ENCODE assay signal across 28 mouse cellular contexts in the genomic region with DNA sequence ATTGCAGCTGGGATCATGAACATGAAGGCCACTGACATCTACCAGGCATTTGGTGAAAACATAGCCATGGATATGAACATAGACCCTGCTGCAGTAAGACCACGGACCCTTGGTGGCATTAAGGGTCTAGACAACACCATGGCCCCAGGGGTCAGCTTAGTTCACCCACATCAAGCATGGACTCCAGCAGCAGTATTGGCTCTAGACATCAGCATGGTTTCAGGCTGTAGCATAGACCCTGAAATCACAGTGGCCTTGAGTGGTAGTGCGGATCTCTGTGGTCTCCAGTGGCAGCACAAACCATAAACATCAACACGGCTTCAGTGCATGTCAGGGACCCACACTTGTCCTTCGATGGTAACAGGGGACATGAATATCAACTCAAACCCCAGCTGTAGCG. TPM values are rescaled to one million over a fixed set of nuclear protein-coding genes. Genes with fewer than 3 reads are reported as not detected.
DNase-seq lines count a peak whose midpoint lies in the region; ATAC-seq and TF ChIP-seq lines count a peak whose summit lies in the region.
"Had no signal": no experiment of that assay in that cellular context is flagged by ENCODE, and none has a peak within 500 bp of the region (broad histone marks: within the 10 kb centered on the region; RNA-seq: fewer than 3 reads in every experiment).

No protein-coding gene starts in this region.

- H3K27ac ChIP-seq in embryonic facial prominence, embryonic 13.5 days: no peak overlapping the region
- peak overlapping the region; percentile 50 for H3K27ac ChIP-seq in olfactory bulb, adult 2 months (ENCODE audit: insufficient read depth, low read depth, low read length)
- H3K27ac ChIP-seq: embryonic facial prominence, embryonic 12.5 days; embryonic facial prominence, embryonic 15.5 days; forebrain, embryonic 10.5 days; forebrain, embryonic 12.5 days had no signal

- ATAC-seq in megakaryocyte, adult 5-6 weeks (ENCODE audit: poor library complexity, severe bottlenecking): no peak
- 0 out of 2 replicates have a peak, but pooled peaks have one; percentile 6 for ATAC-seq in embryonic facial prominence, embryonic 13.5 days (ENCODE audit: insufficient number of reproducible peaks, insufficient read depth, low FRiP score, low TSS enrichment, low read depth)
- ATAC-seq: forebrain, embryonic 14.5 days; forebrain, embryonic 16.5 days had no signal

- H3K4me3 ChIP-seq in megakaryocyte, embryonic 14.5 days (replicated peaks): peak overlapping the region; percentile 26
- H3K4me3 ChIP-seq in embryonic facial prominence, embryonic 13.5 days: no peak overlapping the region
- no peak overlapping the region for H3K4me3 ChIP-seq in olfactory bulb, adult 2 months (ENCODE audit: insufficient read depth, low read depth, low read length)
- H3K4me3 ChIP-seq: embryonic facial prominence, embryonic 12.5 days; embryonic facial prominence, embryonic 15.5 days; erythroblast, embryonic 14.5 days; forebrain, embryonic 10.5 days; forebrain, embryonic 12.5 days had no signal

- intact Hi-C loops in heart, postnatal 10 days (cut with DNase I): no loop called here

- WGBS in embryonic facial prominence, embryonic 13.5 days: 96% methylated on average over 5 of the region's 5 CpGs
- 98% methylated on average over 5 of the region's 5 CpGs for WGBS in olfactory bulb, adult 2 months

- H3K4me1 ChIP-seq in megakaryocyte, embryonic 14.5 days: no peaks in the 10 kb centered on the region
- no peaks in the 10 kb centered on the region for H3K4me1 ChIP-seq in embryonic facial prominence, embryonic 13.5 days
- peaks cover 6% of the 10 kb centered on the region for H3K4me1 ChIP-seq in olfactory bulb, adult 2 months (ENCODE audit: control insufficient read depth, insufficient read depth, low read length)
- H3K4me1 ChIP-seq: embryonic facial prominence, embryonic 12.5 days; embryonic facial prominence, embryonic 15.5 days; forebrain, embryonic 10.5 days; forebrain, embryonic 12.5 days had no signal

- peaks cover 21% of the 10 kb centered on the region for H3K9me3 ChIP-seq in megakaryocyte, embryonic 14.5 days
- H3K9me3 ChIP-seq in embryonic facial prominence, embryonic 13.5 days: no peaks in the 10 kb centered on the region
- H3K9me3 ChIP-seq: embryonic facial prominence, embryonic 12.5 days; embryonic facial prominence, embryonic 15.5 days; forebrain, embryonic 10.5 days; forebrain, embryonic 12.5 days had no signal

- no peaks in the 10 kb centered on the region for H3K27me3 ChIP-seq in megakaryocyte, embryonic 14.5 days (replicated peaks)
- no peaks in the 10 kb centered on the region for H3K27me3 ChIP-seq in embryonic facial prominence, embryonic 13.5 days
- H3K27me3 ChIP-seq: embryonic facial prominence, embryonic 12.5 days; embryonic facial prominence, embryonic 15.5 days; forebrain, embryonic 12.5 days had no signal

- H3K9ac ChIP-seq in embryonic facial prominence, embryonic 13.5 days: no peak overlapping the region
- H3K9ac ChIP-seq: embryonic facial prominence, embryonic 12.5 days; embryonic facial prominence, embryonic 15.5 days; forebrain, embryonic 12.5 days had no signal

- no peak for TF ChIP-seq POLR2A in olfactory bulb, adult 2 months (IDR thresholded peaks at IDR 0.05; ENCODE audit: insufficient read depth, low read depth, low read length)

- H3K36me3 ChIP-seq in megakaryocyte, embryonic 14.5 days (replicated peaks; ENCODE audit: low read length): no peaks in the 10 kb centered on the region
- H3K36me3 ChIP-seq in embryonic facial prominence, embryonic 13.5 days: no peaks in the 10 kb centered on the region
- H3K36me3 ChIP-seq: embryonic facial prominence, embryonic 12.5 days; embryonic facial prominence, embryonic 15.5 days; forebrain, embryonic 10.5 days; forebrain, embryonic 12.5 days had no signal

- TF ChIP-seq CTCF in olfactory bulb, adult 2 months (IDR thresholded peaks at IDR 0.05; ENCODE audit: insufficient read depth, low read depth, low read length): no peak

- peak; percentile 52 for DNase-seq in heart, adult 11 months
- DNase-seq in heart, postnatal 10 days: no peak
- no peak for DNase-seq in cerebellum, postnatal 14 days
- DNase-seq: adrenal gland, adult 2 months; adrenal gland, postnatal 10 days; adrenal gland, postnatal 25 days; cerebellum, adult 11 months; cerebellum, adult 18-20 months; cerebellum, adult 8-10 months; cerebellum, adult 9-11 months; cerebellum, postnatal 25 days had no signal

- H3K4me2 ChIP-seq in embryonic facial prominence, embryonic 13.5 days: no peak overlapping the region
- H3K4me2 ChIP-seq: embryonic facial prominence, embryonic 12.5 days; embryonic facial prominence, embryonic 15.5 days; forebrain, embryonic 12.5 days had no signal

RNA-seq across cellular contexts. Expression of a gene that starts 36.7 kb away (rescaled TPM):
- total RNA-seq in heart, postnatal 10 days (2021): not detected
- polyA plus RNA-seq in megakaryocyte, embryonic 14.5 days (2012; ENCODE audit: insufficient read depth, low replicate concordance): not detected in 2 replicates
- total RNA-seq in megakaryocyte, adult 5-6 weeks (2015): not detected in 2 replicates
- not detected in 2 replicates for total RNA-seq in megakaryocyte, adult 5-6 weeks (2017)
- polyA plus RNA-seq in embryonic facial prominence, embryonic 13.5 days (2015; fragmentation: Nextera tagmentation; extraction: Ambion mirVana): not detected in 2 replicates
- polyA plus RNA-seq in olfactory bulb, adult 2 months (2012; ENCODE audit: insufficient read depth, insufficient read length, low replicate concordance, missing spikeins): not detected in 2 replicates
- total RNA-seq: adrenal gland, adult 2 months; adrenal gland, postnatal 10 days; adrenal gland, postnatal 25 days; adrenal gland, postnatal 4 days; ES-E14; MEL had no signal
- polyA plus RNA-seq: adrenal gland, adult 2 months; brain, embryonic 14.5 days; C2C12; cortical plate, adult 2 months; embryonic facial prominence, embryonic 12.5 days; embryonic facial prominence, embryonic 15.5 days; erythroblast, embryonic 14.5 days; forebrain, embryonic 10.5 days; forebrain, embryonic 12.5 days; forebrain, embryonic 14.5 days; forebrain, embryonic 16.5 days had no signal

RNA-seq across cellular contexts. Expression of a gene that starts 48.5 kb away (rescaled TPM):
- total RNA-seq in heart, postnatal 10 days (2021): 10 to 100 TPM; 15.1 to 18.5 TPM
- polyA plus RNA-seq in megakaryocyte, embryonic 14.5 days (2012; ENCODE audit: insufficient read depth, low replicate concordance): 1.5 TPM in 1 of 2 replicates, not detected in the other
- total RNA-seq in megakaryocyte, adult 5-6 weeks (2015): 24.5 and 31.4 TPM in 2 replicates
- 25.9 and 26.3 TPM in 2 replicates for total RNA-seq in megakaryocyte, adult 5-6 weeks (2017)
- 60.7 and 65.7 TPM in 2 replicates for polyA plus RNA-seq in embryonic facial prominence, embryonic 13.5 days (2015; fragmentation: Nextera tagmentation; extraction: Ambion mirVana)
- polyA plus RNA-seq in olfactory bulb, adult 2 months (2012; ENCODE audit: insufficient read depth, insufficient read length, low replicate concordance, missing spikeins): not detected in 2 replicates

Comparison
In these comparisons a context has a peak if more than half of its experiments do, and no peak if none do; other contexts are left out.
1. RNA of a gene that starts 48.5 kb away (polyA plus RNA-seq): not detected in olfactory bulb, adult 2 months and 60.7 to 65.7 TPM in embryonic facial prominence, embryonic 13.5 days; 1.5 TPM in megakaryocyte, embryonic 14.5 days; every median in the first group is over 10 times any median in the second.